Mouse (Mus musculus) gastrocnemius, adult 18-20 months (tissue): ENCODE measurements around the gene Msi1. TPM values are rescaled to one million over a fixed set of nuclear protein-coding genes. Genes with fewer than 3 reads are reported as not detected.

Source experiments
- DNase-seq: peaks from one replicate; pipeline ENCODE4 v3.0.0; 2021; ENCODE audit warnings: low spot score
- long read RNA-seq, 2 experiments: library from polyadenylated mRNA; stranded (forward); transcript quantifications; one replicate each; pipeline ENCODE4 v2.0.0; 2021
- total RNA-seq, 2 experiments: library from RNA; stranded (reverse); gene quantifications; 2 replicates each; pipeline ENCODE4 v1.2.3; 2021

Gene Msi1
- total RNA-seq, result under 1 TPM in 1 of 2 experiments, not detected in 1; 0.57 TPM
- long read RNA-seq, experiment 1, result 0 reads
- long read RNA-seq, experiment 2, result 0 reads

GRCm38 (mm10) chr5:115429359-115430186, at the start of gene Msi1:
TSS of gene Msi1 (plus strand) at chr5:115429599.
- no peak for DNase-seq

- DNase-seq, result no peak
Observed at GRCm38 (mm10) chr5:115391935-115392334, 37.5 kb upstream of the Msi1 start.

- no peak for DNase-seq
Observed at GRCm38 (mm10) chr5:115392969-115393368, 36.4 kb upstream of the Msi1 start.

- DNase-seq, result no peak
Observed at GRCm38 (mm10) chr5:115394223-115394622, 35.2 kb upstream of the Msi1 start.

- DNase-seq, result no peak
Observed at GRCm38 (mm10) chr5:115394836-115395235, 34.6 kb upstream of the Msi1 start.

DNA sequence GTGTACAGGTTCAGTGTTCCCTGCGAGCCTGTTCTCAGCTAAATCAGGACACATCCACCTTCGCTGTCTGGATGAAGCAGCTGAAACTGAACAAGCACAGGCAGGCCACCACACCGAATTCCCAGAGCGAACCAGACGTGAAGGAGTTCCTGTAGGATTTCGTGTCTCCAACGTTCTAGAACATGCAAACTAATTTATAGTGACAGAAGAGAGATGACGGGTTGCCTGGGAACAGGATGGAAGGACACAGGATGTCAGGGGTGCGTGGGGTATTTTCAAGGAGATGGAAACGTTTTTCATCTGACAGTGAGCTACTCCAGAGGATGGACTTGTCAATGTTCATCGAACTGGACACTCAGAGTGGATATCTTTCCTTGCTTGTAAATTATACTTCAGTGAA, 32.7 kb upstream of the Msi1 start:
- no peak for DNase-seq

DNA sequence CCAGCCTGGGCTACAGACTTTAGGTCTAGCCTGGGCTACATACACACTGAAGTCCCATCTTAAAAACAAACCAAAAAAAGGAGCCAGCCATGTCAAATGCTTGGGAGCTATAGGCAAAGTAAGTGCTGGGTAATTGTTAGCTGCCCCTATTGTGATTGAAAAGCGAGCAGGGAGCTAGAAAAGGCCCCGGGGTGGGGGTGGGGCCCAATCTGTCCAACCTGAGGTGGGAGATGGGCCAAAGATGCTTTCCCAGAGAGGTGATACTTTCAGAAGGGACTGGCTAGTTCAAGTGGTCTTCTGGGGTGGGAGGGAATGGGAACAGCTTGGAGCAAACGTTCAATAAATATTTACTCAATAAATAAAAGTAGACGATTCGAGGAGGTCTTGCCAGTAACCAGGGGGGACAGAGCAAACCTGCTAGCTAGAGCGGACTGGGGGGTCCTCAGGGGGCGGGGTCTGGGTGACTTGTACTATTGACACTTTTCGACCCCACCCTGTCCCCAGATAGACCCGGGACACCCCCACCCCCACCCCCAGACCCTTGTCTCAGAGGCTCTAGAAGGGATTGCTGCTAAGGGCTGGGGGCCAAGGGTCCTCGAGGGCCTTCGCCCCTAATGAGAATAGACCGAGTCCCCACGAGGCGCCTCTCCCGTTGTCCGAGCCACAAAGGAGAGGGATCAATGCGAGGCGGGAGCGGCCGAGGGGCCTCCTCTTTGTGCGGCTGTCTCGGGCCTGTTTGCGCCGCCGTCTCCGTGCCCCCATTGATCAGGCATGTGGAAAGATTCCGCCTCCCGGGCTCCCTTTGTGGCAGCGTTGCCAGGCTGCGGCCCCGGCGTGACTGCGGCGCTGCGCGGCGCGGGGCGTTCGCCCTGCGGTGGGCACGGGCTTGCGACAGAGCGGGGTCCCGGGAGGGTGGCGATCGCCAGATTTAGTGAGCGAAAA, 31.3 kb upstream of the Msi1 start:
- DNase-seq, result no peak

DNA sequence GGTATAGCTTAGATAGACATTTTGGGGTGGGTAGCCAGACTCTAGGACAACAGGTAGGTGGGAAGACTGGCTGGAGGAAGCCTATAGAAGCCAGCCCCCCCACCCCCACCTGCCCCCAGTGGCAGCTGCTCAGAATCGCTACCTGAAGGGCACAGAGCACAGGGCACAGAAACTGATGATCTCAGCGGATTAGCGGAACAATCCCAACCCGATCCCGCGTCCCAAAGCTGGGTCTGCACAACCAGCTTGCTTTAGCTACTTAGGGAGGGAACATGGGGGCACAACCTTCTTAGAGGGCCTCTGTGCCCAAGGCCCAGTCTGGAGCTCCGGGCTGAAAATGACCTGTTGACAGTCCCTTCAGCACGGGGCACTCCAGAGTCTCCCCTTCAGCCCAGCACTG, 27.3 kb upstream of the Msi1 start:
- no peak for DNase-seq

GRCm38 (mm10) chr5:115403436-115404140, 25.8 kb upstream of the Msi1 start:
- no peak for DNase-seq

DNA sequence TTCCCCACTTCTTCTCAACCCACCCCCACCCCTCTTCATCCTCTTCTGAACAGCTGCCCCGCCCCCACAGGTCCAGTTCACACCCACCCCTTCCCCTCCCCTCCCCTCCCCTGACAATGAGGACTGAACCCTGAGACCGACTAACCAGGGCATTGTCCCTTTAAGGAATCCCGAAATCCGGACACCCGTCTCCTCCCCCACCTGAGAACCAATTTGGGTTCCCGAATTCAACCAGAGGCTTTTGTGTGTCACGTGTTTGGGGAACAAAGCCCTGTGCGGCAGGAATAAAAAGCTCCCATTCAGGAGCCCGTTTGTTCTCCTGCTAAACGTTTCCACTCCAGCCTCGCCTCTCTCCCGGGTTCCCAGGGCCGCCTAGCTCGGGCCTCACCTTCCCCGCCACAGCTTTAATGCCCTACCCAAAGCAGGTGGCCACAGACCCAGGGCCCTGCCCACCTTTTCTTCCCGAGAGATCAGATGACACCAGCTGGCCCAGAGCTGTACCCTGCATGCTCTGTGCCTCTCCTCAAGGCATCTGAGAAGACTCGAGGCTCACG, 25.1 kb upstream of the Msi1 start:
- no peak for DNase-seq

GRCm38 (mm10) chr5:115405205-115405604, 24.2 kb upstream of the Msi1 start:
- no peak for DNase-seq

DNA sequence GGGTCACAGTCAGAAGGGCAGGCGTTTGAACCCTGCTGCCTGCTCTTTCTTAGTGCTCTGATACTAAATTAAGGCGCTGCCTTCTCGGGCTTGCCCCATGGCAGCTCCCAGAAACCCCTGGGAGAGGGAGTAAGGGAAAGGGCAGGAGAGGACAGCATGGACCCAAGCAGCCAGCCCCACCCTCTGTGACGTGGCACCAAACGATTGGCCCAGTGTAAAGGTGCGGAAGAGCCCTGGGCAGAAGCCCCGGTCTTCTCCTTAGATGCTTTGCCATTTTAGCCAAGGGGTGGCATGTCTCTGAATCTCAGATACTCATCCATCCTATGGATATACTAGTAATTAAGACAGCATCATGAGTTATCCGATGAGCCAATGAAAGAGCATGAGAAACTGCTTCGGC, 21.3 kb upstream of the Msi1 start:
- DNase-seq, result no peak

DNA sequence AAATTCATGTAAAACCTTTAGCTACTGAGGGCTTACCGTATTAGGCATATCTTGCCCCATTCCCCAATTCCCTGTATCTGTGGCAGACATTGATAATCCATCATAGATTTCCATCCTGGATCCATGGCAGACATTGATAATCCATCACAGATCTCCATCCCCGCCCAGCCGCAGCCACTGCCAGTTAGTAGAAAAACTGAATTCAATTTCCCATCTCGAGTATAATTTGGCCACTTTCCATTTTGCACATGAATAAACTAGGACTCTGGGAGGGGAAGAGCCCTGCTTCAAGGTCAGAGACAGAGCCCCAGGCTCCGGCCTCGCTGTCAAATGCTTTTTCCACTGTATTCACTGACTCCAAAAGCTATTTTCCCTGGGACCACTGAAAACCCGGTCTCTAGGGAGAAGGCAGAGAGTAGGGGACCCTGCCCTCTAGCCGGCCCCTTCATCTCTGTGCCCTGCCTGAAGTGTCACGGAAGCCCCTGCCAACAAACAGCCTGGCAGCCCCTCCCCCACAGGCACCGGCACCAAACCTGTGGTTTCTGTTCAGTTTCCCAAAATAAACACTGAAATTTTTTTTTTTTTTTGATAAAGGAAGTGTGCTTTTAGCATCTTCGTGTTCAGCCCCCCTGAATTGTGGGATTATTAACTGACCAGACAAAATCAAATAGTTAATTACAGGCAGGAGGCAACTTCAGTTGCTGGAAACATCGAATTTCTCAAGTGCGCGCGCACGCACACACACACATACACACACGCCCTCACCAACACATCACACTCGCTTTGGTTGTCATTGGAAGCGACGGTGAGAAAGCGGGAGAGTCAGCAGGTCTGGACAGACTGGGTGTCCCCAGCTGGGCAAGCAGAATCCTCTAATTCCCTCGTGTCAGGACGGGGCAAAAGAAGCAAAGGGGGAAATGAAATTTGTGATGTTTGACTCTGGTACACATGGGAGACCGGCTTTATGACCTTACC, 14.0 kb upstream of the Msi1 start:
- no peak for DNase-seq

- no peak for DNase-seq
Observed at GRCm38 (mm10) chr5:115428831-115429358, 504 bp upstream of the Msi1 start.

- no peak for DNase-seq
Observed at GRCm38 (mm10) chr5:115430187-115430960, 975 bp downstream of the Msi1 start.

GRCm38 (mm10) chr5:115431061-115431897, 1.9 kb downstream of the Msi1 start:
- DNase-seq, result no peak

- DNase-seq, result no peak
Observed at GRCm38 (mm10) chr5:115431898-115432259, 2.5 kb downstream of the Msi1 start.

DNA sequence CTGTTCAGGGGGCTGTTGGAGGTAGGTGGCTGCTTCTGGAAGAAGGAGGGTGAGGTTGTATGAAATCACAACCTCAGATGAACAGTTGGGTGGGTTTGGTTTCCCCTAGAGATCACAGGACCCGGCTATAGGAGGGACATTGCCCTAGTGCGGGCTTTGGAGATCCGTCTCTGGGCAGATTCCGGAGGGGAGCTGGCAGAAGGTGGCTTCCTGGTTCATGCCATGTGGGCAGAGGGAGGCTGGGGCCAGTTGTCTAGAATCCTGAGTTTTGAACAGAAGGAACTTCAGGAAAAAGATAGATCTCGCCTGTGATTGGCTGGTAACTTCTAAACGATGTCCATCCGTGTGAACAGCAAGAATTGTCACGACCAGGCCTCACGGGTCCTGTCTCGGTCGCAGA, 3.0 kb downstream of the Msi1 start:
- DNase-seq, result no peak
